Mouse (Mus musculus) brain, embryonic 14.5 days (tissue): Measurements from ENCODE around the gene Arhgef10l.

Source experiments
- CTCF ChIP-seq: fragments of 200-500 bp; IDR thresholded peaks from 2 replicates; pipeline ENCODE4 v1.5.1; 2012; ENCODE audit warnings: inconsistent platforms, mild to moderate bottlenecking, moderate library complexity, borderline replicate concordance; ENCODE audit not compliant: insufficient read depth, insufficient read length; ENCODE audit errors: extremely low read depth
- POLR2A ChIP-seq: fragments of 200-500 bp; IDR thresholded peaks from 2 replicates; pipeline ENCODE4 v1.6.1; 2012; ENCODE audit warnings: mild to moderate bottlenecking, inconsistent platforms, borderline replicate concordance; ENCODE audit not compliant: poor library complexity, insufficient read depth, insufficient read length, severe bottlenecking; ENCODE audit errors: extremely low read depth

- peak; percentile 13; the same call in 1 of the 2 replicates for TF ChIP-seq CTCF
- TF ChIP-seq POLR2A = no peak
Observed at GRCm38 (mm10) chr4:140499571-140499970, 166.2 kb downstream of the Arhgef10l start.
